Mouse (Mus musculus) A20 (cell line): ENCODE results near the gene Adck2.

ENCODE experiments used
- DNase-seq: peaks from one replicate; pipeline ENCODE4 v3.0.0-alpha.2; 2011; ENCODE audit warnings: low read depth, low spot score

Adck2 gene

DNA sequence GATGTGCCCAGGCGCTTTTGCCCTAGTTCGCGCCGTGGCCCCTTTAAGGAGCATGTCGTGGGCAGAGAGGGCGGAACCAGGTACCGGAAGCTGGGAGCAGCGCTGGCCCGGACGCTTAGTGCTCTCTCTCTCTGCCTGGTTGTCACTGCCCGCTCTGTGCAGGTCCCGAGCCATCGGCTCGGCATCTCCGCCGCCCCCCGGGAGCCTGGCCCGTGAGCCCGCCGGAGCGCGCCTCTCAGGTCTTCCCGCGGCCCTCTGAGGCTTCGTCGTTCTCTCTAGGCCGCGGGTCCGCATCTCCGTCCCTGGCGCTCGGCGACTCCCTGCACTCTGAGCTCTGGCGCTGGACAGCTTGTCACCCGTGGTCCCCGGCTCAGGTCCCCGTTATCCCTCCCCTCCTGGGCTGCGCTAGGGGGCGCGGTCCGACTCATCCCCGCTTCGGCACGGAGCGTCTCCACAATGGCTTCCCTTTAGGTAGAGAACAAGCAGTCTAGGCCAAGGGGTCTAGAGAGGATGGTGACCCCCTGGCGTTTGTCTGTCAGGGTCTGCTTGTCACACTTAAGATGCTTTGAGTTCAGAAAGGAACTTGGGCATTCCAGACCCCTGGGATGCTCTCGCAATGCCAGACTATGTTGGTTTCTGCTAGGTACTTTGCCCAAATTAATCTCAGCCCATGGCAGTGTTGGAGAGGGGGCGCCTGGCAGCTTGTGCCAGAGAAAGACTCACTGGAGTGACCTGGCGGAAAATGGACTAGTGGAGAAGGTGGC is at the start of gene Adck2:
Gene Adck2 (plus strand): TSS at position 83 of the 764 bp plus-strand sequence.
- peak; percentile 94 for DNase-seq

DNA sequence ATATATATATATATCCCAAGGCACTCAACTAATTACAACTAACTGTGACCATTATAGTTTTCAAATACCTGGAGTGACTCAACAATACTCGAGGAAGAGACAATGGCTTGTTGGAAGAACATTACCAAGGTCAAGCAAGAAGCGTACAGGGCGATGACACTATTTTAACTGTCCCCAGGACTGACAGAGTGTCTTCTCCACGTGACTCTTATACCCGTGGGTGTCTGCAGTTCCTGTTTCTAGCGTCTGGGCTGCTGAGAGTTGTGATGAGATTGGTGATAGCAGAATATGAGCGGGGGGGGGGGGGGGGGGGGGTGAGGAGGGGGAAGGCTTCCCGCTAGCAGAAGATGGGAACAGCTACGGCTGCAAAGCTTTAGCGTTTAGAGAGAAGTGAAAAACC is 46.9 kb upstream of the Adck2 start:
- peak; percentile 82 for DNase-seq

DNA sequence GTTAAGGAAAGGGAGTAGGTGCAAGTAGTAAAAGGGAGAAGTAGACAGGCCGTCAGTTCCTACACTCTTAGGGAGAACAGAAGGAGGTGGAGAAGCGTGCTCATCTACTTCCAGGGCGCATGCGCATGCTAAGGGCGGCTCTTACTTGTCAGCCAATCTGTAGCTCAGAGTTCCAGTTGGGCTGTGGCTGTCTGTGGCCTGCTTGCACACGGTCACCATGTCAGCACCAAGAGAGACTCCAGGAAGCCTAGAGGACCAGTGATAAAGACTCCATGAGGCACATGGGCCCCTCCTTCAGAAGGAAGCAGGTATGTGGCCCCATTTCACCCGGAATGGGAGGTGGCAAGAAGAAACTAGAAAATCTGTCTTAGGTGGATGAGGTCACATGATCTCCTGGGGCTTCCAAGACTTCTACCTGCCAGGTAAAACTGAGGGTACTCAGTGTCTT is 46.3 kb upstream of the Adck2 start:
- peak; percentile 95 for DNase-seq

DNA sequence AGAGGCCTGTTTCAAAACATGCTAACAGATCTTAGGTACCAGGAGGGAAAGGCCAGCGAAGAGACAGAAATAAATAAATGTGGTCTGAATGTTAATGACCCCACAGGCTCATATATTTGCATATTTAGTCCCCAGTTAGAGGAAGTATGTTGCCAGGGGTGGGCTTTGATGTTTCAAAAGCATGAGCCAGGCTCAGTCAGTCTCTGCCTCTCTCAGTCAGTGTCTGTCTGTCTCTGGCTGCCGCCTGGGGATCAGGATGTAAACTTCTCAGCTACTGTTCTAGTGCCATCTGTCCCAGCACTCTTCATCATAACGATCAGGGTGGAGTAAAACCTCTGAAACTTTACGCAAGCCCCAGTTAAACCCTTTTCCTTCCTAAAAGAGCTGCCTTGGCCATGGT is 45.9 kb upstream of the Adck2 start:
- peak; percentile 88 for DNase-seq

DNA sequence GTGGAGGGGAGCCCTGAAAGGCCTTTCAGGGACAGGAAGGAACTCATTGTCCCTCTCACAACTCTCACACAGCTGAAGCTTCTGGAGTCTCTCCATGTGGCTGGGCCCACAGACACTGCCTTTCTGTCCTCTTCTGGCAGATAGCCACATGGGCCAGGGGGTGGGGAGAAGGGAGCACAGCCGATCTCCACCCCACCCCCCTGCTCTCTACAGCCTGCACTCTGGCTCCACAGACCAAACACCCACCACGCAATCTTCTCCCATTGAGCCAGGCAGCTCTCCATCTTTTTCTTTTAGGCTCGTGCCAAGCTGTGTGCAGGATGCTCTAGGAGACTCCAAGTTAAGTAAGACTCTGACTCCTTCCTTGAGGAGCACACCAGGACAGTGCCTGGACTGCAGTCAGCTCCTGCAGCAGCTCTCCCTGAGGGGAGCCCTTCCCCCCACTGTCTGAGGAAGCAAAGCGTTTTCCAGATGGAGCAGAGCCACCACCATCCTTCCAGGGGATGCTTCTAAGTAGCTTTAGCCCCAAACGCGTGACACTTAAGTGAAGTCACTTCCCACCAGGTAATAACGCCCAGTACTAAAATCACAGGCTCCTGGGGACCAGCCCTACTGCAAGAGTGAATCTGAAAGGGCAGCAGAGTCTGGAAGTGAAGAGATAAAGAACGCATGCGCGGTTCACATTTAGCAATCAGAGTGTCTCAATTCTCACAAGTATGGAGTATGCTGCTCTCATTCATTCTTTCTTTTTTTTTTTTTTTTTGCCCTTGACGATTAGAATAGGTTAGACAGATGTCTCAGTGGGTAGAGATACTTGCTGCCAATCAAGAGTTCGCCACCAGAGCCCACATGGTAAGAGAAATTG is 44.8 kb upstream of the Adck2 start:
- no peak for DNase-seq

DNA sequence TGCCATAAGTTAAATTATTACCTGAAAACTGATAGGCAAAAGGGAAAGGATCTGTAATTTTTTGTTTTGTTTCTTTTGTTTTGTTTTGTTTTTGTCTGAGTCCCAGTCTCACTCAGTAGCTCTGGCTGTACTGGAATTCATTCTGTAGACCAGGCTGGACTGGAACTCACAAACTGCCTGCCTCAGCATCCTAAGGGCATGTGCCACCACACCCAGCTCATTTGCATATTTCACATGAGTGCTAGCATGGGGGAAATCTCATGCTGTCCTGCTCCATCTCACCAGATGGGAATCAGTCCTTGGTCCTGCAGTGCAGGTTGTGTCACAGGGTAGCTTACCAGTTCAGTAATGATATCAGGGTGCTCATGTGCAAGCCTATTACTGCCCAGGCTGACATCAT is 38.7 kb upstream of the Adck2 start:
- no peak for DNase-seq

DNA sequence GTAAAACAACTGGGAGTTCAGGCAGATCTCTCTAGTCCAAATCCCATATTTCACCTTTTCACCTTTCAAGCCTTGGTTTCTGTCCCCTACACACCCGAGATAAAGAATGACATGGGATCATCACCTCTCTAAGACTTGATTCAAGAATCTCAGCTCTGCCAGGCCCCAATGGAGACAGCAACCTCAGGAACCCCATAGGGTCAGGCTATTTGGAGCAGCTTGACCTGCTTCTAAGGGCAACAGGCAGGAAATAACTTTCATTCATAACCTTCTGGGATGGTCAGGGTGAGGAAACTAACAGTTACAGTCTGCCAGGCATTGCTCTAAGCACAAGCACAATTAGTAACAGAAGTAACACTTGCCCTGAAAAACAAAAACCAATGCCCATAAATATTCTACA is 37.1 kb upstream of the Adck2 start:
- DNase-seq = no peak

DNA sequence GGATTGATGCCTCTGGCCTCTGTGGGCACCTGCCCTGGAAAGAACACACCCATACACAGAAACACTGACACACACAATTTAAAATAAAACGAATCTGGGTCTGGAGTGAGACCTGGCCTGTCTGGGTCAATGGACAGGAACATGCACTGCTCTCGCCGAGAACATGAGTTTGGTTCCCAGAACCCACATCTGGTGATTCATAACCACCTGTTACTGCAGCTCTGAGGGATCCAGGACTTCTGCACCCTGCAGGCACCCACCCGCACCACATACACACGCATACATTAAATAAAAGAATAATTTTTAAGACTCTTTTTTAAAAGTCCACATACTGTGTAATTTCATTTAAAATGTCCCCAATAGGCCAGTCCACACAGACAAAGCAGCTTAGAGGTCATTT is 36.4 kb upstream of the Adck2 start:
- DNase-seq = no peak

DNA sequence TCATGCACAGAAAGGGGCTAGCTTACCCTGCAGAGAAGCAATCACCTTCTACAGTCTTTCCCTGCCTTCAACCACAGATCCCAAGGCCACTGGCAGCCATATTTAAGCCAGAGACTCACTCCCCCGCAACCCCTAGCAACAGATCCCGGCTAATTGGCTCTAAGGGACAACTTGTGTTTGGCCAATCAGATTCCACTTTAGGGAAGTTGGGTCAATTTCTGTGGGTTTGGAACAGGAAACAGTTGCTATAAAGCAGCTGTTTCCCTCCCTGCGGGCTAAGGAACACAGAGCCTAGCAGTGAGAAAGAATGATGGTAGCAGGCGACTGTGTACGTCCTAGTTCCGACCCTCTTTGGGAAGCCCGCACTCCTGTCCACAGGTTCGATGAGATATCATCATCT is 35.4 kb upstream of the Adck2 start:
- no peak for DNase-seq

DNA sequence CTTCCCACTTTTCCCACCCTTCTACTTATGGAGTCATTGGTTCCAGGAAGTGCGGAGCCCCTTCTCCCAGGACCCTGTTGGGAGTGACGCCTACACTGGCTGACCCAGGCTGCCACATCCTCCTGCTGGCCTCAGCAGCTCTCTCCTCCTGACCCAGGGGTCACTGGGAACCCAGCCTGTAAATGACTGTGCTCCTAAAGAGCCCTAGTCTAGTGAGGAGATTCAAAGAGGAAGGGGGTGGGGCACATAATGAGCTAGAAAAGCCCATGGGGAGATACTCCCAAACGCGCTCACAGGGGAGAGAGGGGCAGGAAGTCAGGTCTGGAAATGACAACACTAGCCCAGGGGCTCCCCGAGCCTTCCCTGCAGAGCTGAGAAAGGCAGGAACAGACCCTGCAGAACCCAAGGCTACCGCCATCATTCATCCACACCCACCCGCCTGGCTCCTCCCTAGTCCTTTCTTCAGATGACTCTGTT is 34.0 kb upstream of the Adck2 start:
- DNase-seq = no peak

DNA sequence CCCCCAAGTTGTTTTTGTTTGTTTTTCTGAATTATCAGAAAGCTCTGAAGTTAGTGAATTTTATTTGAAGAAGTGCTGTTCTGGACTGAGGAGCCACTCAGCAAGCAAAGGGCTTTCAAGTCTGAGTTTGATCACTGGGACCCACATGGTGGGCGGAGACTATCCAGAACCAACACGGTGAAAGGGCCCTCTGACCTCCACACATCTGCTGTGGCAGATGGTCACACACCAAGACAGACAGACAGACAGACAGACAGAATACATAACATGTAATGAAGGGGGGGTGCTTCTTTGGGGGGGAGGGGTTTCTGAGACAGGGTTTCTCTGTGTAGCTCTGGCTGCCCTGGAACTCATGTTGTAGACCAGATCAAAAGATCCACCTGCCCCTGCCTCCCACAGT is 33.1 kb upstream of the Adck2 start:
- no peak for DNase-seq

DNA sequence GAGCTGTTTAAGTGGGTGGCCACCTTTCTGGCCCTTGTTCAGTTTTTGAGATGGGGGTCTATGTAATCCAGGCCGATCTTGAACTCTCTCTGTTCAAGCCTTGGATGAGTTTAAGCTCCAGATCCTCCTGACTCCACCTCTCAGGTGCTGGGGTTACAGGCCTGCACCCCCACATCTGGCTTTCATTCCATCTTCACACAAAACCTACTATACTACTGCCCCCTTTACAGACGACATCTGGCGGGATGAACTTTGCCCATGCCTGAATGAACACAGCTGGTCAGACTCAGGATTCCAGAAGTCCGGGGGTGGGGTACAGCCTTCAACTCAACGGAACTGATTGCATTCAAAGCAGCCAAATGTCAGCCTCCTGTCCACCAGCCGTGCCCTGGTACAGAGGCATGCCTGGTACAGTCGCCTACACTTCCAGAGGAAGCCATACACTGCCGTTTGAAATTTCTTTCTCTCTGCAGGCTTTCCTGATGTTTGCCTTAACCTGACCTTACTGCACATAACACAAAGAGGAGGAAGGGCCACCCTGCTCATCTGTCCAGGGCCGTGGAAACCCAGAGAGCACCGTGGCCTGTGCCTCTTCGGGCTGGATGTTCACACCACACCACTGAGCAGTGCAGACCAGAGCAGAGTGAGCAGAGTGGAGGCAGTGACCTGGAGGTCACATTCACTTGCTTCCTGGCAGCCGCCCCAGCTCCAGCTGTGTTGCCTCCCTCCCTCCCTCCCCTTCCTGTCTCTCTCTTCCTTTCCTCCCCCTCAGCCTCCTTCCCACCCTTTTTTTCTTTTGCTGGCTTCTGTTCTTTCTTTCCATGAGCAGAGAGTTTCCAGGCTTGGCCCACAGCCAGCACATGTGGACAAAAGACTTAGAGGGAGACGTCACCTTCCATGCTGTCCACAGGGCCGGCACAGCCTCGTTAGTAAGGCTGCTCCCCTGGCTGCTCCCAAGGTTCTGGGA is 30.8 kb upstream of the Adck2 start:
- no peak for DNase-seq

DNA sequence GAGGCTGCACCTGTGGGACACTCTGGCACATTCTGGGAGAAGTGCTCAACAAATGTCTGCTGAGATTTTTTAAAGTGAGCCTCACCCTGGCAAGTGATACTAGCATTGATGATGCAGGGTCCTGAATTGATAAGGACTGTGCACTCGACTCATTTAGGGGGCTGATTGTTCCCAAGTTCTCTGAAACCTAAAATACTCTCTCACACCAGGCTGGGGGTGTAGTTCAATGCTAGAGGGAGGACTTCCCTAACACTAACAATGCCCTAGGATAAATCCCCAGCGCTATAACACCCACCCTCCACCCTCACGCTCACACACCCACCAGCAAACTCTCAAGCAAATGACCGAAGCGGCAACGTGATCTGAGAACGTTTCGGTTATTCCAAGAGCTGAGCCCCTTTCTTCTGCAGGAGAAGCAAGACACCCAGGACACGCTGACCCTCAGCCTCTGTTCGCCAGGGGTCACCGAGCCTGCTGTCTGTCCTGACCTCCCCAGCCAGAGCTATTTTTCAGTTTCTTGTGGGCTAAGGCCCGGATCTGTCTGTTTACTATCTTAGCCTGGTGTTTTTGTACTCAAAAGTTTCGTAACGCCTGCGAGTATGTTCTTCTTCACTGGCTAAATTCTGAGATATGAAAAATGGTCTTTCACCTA is 29.8 kb upstream of the Adck2 start:
- DNase-seq = no peak

DNA sequence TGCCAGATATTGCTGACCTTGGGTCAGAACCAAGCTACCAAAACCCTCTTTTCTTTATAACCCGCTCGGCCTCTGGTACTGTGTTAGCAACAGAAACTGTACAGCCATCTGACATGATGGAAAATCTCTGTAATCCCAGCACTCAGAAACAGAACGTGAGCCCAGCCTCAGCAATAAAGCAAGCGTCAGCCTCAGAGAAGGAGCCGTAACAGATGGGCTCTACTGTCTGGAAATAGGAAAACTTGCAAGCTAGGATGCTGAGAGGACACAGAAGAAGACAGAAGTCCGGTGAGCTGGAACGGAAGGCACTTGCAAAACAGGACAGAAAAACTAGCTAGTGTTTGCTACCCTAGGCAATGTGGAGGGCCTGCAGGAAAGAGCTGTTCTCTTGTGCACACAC is 28.2 kb upstream of the Adck2 start:
- DNase-seq = no peak

DNA sequence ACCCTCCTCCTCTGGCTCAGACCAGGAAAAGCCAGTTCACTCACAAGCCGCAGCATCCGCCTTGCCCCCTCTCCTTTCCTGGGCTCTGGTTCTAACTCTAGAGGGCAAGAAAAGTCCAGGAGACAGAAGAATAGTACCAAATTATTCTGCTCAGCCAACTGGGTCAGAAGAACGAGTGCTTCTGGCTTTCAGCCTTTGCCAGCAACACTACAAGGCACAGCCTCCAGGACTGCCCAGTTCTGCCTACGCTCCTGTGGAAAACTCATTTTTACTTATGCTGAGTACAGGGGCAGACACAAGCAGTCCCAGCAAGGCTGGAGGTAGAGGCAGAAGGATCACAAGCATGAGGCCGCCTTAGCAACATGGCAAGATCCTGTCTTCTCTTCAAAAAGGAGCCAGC is 25.6 kb upstream of the Adck2 start:
- DNase-seq = no peak

DNA sequence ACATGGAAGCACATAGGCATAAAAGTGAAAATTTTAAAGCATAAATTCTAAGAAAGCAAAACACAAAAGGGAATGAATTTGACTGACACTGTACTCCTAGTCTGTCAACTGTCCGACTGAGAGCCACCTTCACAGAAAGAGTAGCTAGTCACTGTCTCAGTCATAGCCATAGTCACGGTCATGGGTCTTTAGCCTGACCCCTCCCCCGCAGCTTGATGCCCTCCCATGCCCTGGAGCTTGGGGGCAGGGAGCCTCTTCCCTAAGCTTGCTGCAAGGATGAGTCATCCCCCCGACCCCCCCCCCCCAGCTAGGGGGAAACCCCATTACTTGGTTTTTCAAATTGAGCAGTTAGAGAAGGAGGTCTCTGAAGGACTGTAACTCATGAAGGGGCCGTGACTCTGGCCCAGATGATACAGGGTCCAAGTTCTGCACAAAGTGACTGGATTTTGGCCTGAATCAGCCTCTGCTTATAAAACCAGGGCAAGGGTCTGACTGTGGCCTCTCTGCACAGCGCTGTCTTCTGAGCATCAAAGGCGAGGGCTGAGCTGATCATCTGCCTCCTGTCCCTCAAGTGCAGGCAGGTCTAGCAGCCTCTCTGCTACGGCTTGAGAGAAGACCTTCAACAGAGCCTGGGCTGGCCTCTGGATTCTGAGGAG is 21.6 kb upstream of the Adck2 start:
- no peak for DNase-seq

DNA sequence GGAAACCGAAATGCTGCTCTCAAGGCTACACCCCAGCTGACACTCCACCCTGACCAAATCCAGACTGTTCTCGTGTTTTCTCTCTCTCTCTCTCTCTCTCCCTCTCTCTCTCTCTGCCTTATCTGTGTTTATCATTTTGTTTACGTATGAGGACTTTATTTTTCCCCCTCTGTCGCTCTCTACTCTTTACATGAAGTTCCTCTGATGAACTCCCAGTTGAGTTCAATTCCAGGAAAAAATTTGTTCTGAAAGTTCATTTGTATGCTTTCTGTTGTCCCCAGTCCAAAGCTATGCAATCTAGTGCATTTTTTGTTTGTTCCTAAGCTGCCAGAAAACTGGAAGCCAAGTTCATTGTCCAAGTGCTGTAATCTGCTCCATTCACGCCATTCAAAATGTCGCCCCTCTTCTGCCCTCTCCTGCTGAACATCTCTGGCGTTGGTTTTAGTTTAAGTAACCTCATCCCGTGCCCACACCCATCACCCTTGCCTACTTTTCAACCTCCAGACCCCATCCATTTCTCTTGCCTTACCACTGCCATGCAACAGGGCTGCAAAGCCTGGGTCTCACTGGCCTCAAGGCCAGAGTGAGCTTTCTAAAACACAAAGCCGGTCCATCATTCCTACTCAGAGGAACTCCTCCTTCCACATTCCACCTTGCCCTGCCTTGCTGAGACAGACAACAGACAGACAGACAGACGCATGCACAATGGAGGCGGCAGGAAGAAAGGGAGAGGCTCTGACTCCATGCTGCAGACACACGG is 18.6 kb upstream of the Adck2 start:
- no peak for DNase-seq

DNA sequence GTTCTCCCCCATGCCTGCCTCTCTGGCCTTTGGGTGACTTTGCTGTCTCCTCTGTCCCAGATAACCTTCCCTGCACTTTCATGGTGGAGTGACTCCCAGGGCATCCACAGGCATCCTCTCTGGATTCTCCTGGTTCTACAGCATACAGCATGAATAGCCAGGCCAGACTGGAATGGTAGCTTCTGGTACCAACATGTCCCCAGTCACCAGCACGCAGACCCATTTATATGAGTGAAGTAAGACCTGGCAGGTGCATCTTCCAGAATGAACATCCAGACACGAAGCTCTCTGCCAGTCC is 18.1 kb upstream of the Adck2 start:
- no peak for DNase-seq

DNA sequence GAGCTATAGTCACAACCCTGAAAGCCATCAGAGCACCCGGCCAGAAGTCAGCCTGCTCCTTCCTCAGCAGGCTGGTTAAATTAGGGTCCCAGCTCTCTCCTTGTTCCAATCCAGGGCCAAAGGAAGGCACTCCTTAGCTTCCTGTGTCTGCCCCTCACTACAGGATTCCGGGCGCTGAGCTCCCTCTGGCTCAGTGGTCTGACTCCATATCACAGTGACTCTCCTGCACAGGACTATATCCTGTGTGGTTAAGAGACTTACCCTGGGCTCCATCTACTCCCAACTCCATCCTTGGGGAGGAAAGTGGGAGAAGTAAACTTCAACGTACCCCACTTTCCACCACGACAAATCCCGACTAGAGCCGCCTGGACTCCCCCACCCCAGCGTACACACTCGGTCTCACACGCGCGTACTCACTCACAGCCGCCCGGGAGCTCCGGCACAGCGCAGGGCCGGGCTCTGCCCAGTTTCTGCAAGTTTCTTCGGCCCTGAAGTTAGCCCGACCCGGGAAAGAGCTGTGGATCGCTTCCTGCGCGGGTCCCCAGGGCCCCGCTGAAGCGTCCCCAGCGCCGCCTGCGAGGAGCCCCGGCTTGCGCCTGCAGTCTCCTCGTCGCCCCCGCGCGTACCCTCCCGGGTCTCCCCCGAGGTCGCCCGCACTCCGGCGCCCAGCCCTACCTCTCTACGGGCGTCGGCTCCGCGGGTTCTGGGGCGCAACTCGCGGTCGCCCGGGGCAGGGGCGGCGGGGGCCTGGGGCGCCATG is 16.6 kb upstream of the Adck2 start:
- no peak for DNase-seq
